Mouse (Mus musculus) bone marrow, adult 2 months (tissue): Measurements from ENCODE around the gene Abhd4. TPM values are rescaled to one million over a fixed set of nuclear protein-coding genes. Genes with fewer than 3 reads are reported as not detected.

Source experiments
- H3K27ac ChIP-seq: fragments of 200-500 bp; 2 replicates; pipeline ENCODE4 v1.5.1; 2012; ENCODE audit warnings: low read depth, mild to moderate bottlenecking, control low read depth, inconsistent platforms, low read length; ENCODE audit not compliant: control insufficient read depth, poor library complexity, insufficient read depth
- H3K4me1 ChIP-seq: fragments of 200-500 bp; 2 replicates; pipeline ENCODE4 v1.6.1; 2011; ENCODE audit warnings: low read length; ENCODE audit not compliant: control insufficient read depth, insufficient read depth
- H3K4me3 ChIP-seq: fragments of 200-500 bp; replicated peaks from 2 replicates; pipeline ENCODE3; 2011; ENCODE audit warnings: mild to moderate bottlenecking, low read depth, low read length, control low read depth; ENCODE audit not compliant: control insufficient read depth
- CTCF ChIP-seq: fragments of 200-500 bp; IDR thresholded peaks from 2 replicates; pipeline ENCODE4 v1.5.1; 2011; ENCODE audit warnings: low read length, control low read depth; ENCODE audit not compliant: control insufficient read depth, insufficient read depth
- POLR2A ChIP-seq: fragments of 200-500 bp; IDR thresholded peaks from 2 replicates; pipeline ENCODE4 v1.6.1; 2011; ENCODE audit warnings: low read depth, mild to moderate bottlenecking, control low read depth, low read length, borderline replicate concordance; ENCODE audit not compliant: control insufficient read depth
- WGBS: fragments of 180-500 bp; shearing (Covaris S2); methylation state at CpG from one replicate; pipeline ENCODE4 v1.1.7; 2018; 5-methylcytosine and 5-hydroxymethylcytosine counted together
- polyA plus RNA-seq: library from polyadenylated mRNA; stranded (reverse); fragments of >200 nt; gene quantifications from 2 replicates; pipeline ENCODE4 v1.2.4, GENCODE M21; 2011; ENCODE audit warnings: low replicate concordance; ENCODE audit not compliant: missing spikeins, insufficient read depth, insufficient read length

Gene Abhd4
- polyA plus RNA-seq, 1 experiment = 29.9 TPM

DNA sequence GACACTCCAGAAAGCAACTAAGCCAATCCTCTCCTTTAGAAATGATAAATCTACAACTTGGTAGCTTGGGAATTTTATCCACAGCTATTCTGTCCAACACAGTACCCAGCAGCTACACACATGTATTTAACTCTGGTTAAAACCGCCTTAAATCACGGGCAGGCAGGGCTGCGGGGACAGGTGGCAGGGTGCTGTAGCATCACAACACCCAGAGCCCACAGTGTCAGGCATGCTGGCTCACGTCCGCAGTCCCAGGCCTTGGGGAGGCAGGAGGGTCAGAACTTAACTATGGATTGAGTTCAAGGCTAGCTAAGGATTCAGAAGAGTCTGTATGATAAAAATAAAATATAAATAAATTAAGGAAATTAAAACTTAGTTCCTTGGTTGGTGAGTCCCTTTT, 17.1 kb upstream of the Abhd4 start:
- H3K4me3 ChIP-seq = no peak overlapping the region
- H3K4me1 ChIP-seq = no peaks in the 10 kb centered on the region; the same call in 1 of the 2 replicates
- TF ChIP-seq POLR2A (no peak), CTCF (no peak)
- no peak overlapping the region for H3K27ac ChIP-seq
- 91% methylated on average over 5 of the region's 5 CpGs for WGBS

DNA sequence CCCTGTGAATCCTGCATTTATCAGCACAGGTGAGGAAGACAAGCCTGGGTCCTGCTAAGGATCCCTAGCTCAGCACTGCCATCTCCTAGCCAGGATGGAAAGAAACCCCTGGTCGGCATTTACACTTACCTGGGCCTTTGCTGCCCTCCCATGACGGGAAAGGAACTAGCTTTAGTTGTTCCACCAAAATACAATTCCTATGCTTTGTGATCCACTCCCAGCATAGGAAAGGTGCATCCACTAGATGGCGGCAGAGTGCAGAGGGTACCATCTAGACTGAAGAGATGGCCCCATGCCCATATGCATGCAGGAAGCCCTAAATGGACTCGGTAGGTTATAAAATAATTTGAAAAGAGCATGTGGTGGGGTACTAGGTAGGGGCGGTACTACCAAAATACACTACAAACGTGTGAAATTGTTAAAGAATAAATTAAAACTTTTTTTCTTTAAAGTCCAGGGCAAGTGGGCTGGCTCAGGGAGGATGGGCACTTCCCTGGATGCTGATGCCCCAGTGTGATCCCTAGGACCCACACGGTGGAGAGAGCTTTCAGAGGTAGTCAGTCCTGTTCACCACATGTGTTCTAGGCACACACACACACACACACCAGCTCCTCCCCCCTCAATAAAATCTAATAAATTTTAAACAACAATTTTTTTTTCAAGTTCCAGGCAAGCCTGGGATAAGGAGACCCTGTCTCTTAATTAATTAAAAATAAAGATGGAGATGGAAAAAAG, 14.8 kb upstream of the Abhd4 start:
- TF ChIP-seq CTCF (peak; percentile 96), POLR2A (no peak)
- Histone ChIP-seq H3K4me3 (no peak overlapping the region), H3K4me1 (no peaks in the 10 kb centered on the region), H3K27ac (no peak overlapping the region)
- WGBS = 12% methylated on average over 7 of the region's 7 CpGs

DNA sequence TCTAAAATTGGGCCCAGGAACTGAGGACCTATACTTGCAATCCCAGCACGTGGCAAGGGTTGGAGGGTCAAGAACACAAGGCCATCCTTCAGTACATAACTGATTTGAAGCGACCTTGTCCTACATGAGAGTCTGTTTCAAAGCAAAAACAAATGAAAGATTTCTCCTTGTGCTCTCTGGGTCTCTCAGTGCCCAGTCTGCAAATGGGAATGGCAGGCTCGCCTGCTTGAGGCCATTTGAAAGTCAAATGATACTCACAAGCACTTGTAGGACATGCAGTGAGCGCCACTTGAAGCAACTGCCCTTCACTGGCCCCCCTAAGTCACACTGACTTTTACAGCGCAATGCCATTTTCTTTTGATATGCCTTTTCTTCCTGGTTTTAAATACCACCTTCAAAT, 13.4 kb upstream of the Abhd4 start:
- WGBS = 87% methylated on average over 5 of the region's 5 CpGs
- no peak overlapping the region for H3K27ac ChIP-seq
- H3K4me1 ChIP-seq = no peaks in the 10 kb centered on the region
- TF ChIP-seq CTCF (no peak), POLR2A (no peak)
- no peak overlapping the region for H3K4me3 ChIP-seq

GRCm38 (mm10) chr14:54244183-54244582, 9.8 kb upstream of the Abhd4 start:
- no peak overlapping the region for H3K27ac ChIP-seq
- H3K4me3 ChIP-seq = no peak overlapping the region
- H3K4me1 ChIP-seq = no peaks in the 10 kb centered on the region
- TF ChIP-seq CTCF (no peak), POLR2A (no peak)
- 87% methylated on average over 3 of the region's 3 CpGs for WGBS

GRCm38 (mm10) chr14:54246232-54246631, 7.8 kb upstream of the Abhd4 start:
- TF ChIP-seq CTCF = no peak
- no peak for TF ChIP-seq POLR2A
- Histone ChIP-seq H3K27ac (no peak overlapping the region), H3K4me3 (no peak overlapping the region), H3K4me1 (peaks cover 1% of the 10 kb centered on the region; the same call in 1 of the 2 replicates)
- 56% methylated on average over 3 of the region's 3 CpGs for WGBS

DNA sequence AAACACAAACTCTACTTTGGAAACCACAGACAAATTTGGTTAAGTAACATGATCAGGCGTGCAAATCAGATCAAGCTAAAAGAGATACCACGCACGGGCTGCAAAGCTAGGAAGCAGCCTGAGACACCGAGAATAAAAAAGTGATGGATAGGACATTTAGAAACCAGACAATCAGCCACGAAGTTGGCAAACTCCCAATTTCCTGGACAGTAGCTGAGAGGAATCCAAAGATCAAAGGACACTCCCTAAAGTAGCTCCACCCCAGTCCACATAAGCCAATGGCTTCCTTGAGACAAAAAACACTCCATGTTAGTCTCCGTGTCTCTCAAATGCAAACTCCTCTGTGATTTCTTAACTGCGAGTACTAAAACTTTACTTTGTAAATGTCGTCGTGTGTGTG, 4.7 kb upstream of the Abhd4 start:
- Histone ChIP-seq H3K4me1 (peaks cover 1% of the 10 kb centered on the region; the same call in 1 of the 2 replicates), H3K27ac (no peak overlapping the region), H3K4me3 (no peak overlapping the region)
- TF ChIP-seq POLR2A (no peak), CTCF (no peak)
- WGBS = 57% methylated on average over 9 of the region's 9 CpGs

DNA sequence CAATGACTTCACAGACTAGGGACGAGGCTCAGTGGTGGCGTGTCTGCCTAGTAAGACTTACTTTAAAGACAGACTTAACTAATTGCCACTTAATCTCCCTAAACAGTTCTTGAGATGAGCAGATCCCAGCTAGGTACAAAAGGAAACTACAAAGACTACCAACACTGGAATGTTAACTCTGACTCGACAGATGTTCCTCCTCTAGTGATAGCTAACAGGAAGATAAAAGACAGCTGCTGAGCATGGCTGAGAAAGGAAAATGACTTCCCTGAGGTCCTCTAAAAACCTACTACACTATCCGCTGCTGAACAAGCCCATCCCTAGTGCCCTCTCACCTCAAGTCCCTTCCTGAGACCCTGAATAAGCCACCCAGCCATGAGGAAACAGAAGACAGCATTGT, 3.9 kb upstream of the Abhd4 start:
- H3K27ac ChIP-seq = no peak overlapping the region
- H3K4me3 ChIP-seq = no peak overlapping the region
- no peak for TF ChIP-seq CTCF
- TF ChIP-seq POLR2A = no peak
- 73% methylated on average over 4 of the region's 4 CpGs for WGBS
- peaks cover 1% of the 10 kb centered on the region; the same call in 1 of the 2 replicates for H3K4me1 ChIP-seq

GRCm38 (mm10) chr14:54254670-54255202, 748 bp downstream of the Abhd4 start:
- Histone ChIP-seq H3K4me1 (peaks cover 1% of the 10 kb centered on the region; the same call in 1 of the 2 replicates), H3K4me3 (no peak overlapping the region), H3K27ac (no peak overlapping the region)
- TF ChIP-seq POLR2A (no peak), CTCF (no peak)
- 65% methylated on average over 12 of the region's 12 CpGs for WGBS

- 63% methylated on average over 7 of the region's 7 CpGs for WGBS
- Histone ChIP-seq H3K27ac (no peak overlapping the region), H3K4me1 (peaks cover 1% of the 10 kb centered on the region; the same call in 1 of the 2 replicates), H3K4me3 (no peak overlapping the region)
- TF ChIP-seq POLR2A = no peak
- no peak for TF ChIP-seq CTCF
These were observed 4.2 kb downstream of the Abhd4 start for GRCm38 (mm10) chr14:54258131-54258670.
